Mouse (Mus musculus): ENCODE measurements around the gene Sf3b3. TPM values are rescaled to one million over a fixed set of nuclear protein-coding genes. Genes with fewer than 3 reads are reported as not detected.

The Sf3b3 gene
- total and polyA plus RNA-seq, 3 experiments: 13.6 to 201 (median 176) TPM

GRCm38 (mm10) chr8:110818593-110818992, 28.0 kb downstream of the Sf3b3 start:
- no peak for ATAC-seq (ENCODE audit: extremely low read depth, insufficient number of reproducible peaks, low FRiP score, poor library complexity, severe bottlenecking)
- peaks cover 16% of the 10 kb centered on the region for H3K4me1 ChIP-seq (ENCODE audit: insufficient read depth, low read depth, low read length)
- H3K9me3 ChIP-seq (replicated peaks): no peaks in the 10 kb centered on the region
- H3K27me3 ChIP-seq (ENCODE audit: insufficient read depth, low read length): no peaks in the 10 kb centered on the region
- TF ChIP-seq CTCF (IDR thresholded peaks at IDR 0.05; ENCODE audit: low read depth, low read length) (no peak), GATA1 (IDR thresholded peaks at IDR 0.05; ENCODE audit: borderline replicate concordance, low read length) (no peak), GATA2 (IDR thresholded peaks at IDR 0.05; ENCODE audit: borderline replicate concordance, low read depth, low read length) (no peak), POLR2AphosphoS5 (IDR thresholded peaks at IDR 0.05; ENCODE audit: insufficient replicate concordance, low read depth, low read length) (no peak), TAL1 (conservative IDR thresholded peaks at IDR 0.05; ENCODE audit: low read depth, low read length) (no peak)
- peaks cover 100% of the 10 kb centered on the region for H3K36me3 ChIP-seq (replicated peaks)
- DNase-seq (ENCODE audit: low spot score): no peak
- no peak overlapping the region for H3K4me3 ChIP-seq (ENCODE audit: low read depth, low read length)

GRCm38 (mm10) chr8:110816990-110817389, 29.6 kb downstream of the Sf3b3 start:
- TF ChIP-seq CTCF (IDR thresholded peaks at IDR 0.05; ENCODE audit: low read depth, low read length) (no peak), GATA1 (IDR thresholded peaks at IDR 0.05; ENCODE audit: borderline replicate concordance, low read length) (no peak), POLR2AphosphoS5 (IDR thresholded peaks at IDR 0.05; ENCODE audit: insufficient replicate concordance, low read depth, low read length) (no peak), GATA2 (IDR thresholded peaks at IDR 0.05; ENCODE audit: borderline replicate concordance, low read depth, low read length) (no peak), TAL1 (conservative IDR thresholded peaks at IDR 0.05; ENCODE audit: low read depth, low read length) (no peak)
- H3K4me1 ChIP-seq (ENCODE audit: insufficient read depth, low read depth, low read length): peaks cover 20% of the 10 kb centered on the region
- H3K27me3 ChIP-seq (ENCODE audit: insufficient read depth, low read length): no peaks in the 10 kb centered on the region
- ATAC-seq (ENCODE audit: extremely low read depth, insufficient number of reproducible peaks, low FRiP score, poor library complexity, severe bottlenecking) (no peak), DNase-seq (ENCODE audit: low spot score) (no peak)
- H3K36me3 ChIP-seq (replicated peaks): peaks cover 100% of the 10 kb centered on the region
- H3K4me3 ChIP-seq (ENCODE audit: low read depth, low read length): no peak overlapping the region
- no peaks in the 10 kb centered on the region for H3K9me3 ChIP-seq (replicated peaks)

GRCm38 (mm10) chr8:110815308-110815707, 31.3 kb downstream of the Sf3b3 start:
- no peak overlapping the region for H3K4me3 ChIP-seq (ENCODE audit: low read depth, low read length)
- peaks cover 20% of the 10 kb centered on the region for H3K4me1 ChIP-seq (ENCODE audit: insufficient read depth, low read depth, low read length)
- H3K27me3 ChIP-seq (ENCODE audit: insufficient read depth, low read length): no peaks in the 10 kb centered on the region
- ATAC-seq (ENCODE audit: extremely low read depth, insufficient number of reproducible peaks, low FRiP score, poor library complexity, severe bottlenecking) (no peak), DNase-seq (ENCODE audit: low spot score) (no peak)
- H3K36me3 ChIP-seq (replicated peaks): peaks cover 100% of the 10 kb centered on the region
- no peak for TF ChIP-seq POLR2AphosphoS5 (IDR thresholded peaks at IDR 0.05; ENCODE audit: insufficient replicate concordance, low read depth, low read length)
- no peak for TF ChIP-seq GATA2 (IDR thresholded peaks at IDR 0.05; ENCODE audit: borderline replicate concordance, low read depth, low read length)
- no peak for TF ChIP-seq GATA1 (IDR thresholded peaks at IDR 0.05; ENCODE audit: borderline replicate concordance, low read length)
- no peak for TF ChIP-seq TAL1 (conservative IDR thresholded peaks at IDR 0.05; ENCODE audit: low read depth, low read length)
- no peak for TF ChIP-seq CTCF (IDR thresholded peaks at IDR 0.05; ENCODE audit: low read depth, low read length)
- no peaks in the 10 kb centered on the region for H3K9me3 ChIP-seq (replicated peaks)

GRCm38 (mm10) chr8:110813081-110813812, 33.3 kb downstream of the Sf3b3 start:
- Histone ChIP-seq H3K9me3 (replicated peaks) (no peaks in the 10 kb centered on the region), H3K4me1 (ENCODE audit: insufficient read depth, low read depth, low read length) (peaks cover 17% of the 10 kb centered on the region), H3K27me3 (ENCODE audit: insufficient read depth, low read length) (no peaks in the 10 kb centered on the region), H3K36me3 (replicated peaks) (peaks cover 100% of the 10 kb centered on the region), H3K4me3 (ENCODE audit: low read depth, low read length) (no peak overlapping the region)
- DNase-seq (ENCODE audit: low spot score) (no peak), ATAC-seq (ENCODE audit: extremely low read depth, insufficient number of reproducible peaks, low FRiP score, poor library complexity, severe bottlenecking) (no peak)
- TF ChIP-seq GATA1 (IDR thresholded peaks at IDR 0.05; ENCODE audit: borderline replicate concordance, low read length) (no peak), TAL1 (conservative IDR thresholded peaks at IDR 0.05; ENCODE audit: low read depth, low read length) (no peak), CTCF (IDR thresholded peaks at IDR 0.05; ENCODE audit: low read depth, low read length) (no peak), GATA2 (IDR thresholded peaks at IDR 0.05; ENCODE audit: borderline replicate concordance, low read depth, low read length) (no peak), POLR2AphosphoS5 (IDR thresholded peaks at IDR 0.05; ENCODE audit: insufficient replicate concordance, low read depth, low read length) (no peak)

GRCm38 (mm10) chr8:110812349-110813080, 34.1 kb downstream of the Sf3b3 start:
- no peaks in the 10 kb centered on the region for H3K27me3 ChIP-seq (ENCODE audit: insufficient read depth, low read length)
- TF ChIP-seq TAL1 (conservative IDR thresholded peaks at IDR 0.05; ENCODE audit: low read depth, low read length) (no peak), CTCF (IDR thresholded peaks at IDR 0.05; ENCODE audit: low read depth, low read length) (no peak), GATA1 (IDR thresholded peaks at IDR 0.05; ENCODE audit: borderline replicate concordance, low read length) (no peak), GATA2 (IDR thresholded peaks at IDR 0.05; ENCODE audit: borderline replicate concordance, low read depth, low read length) (no peak), POLR2AphosphoS5 (IDR thresholded peaks at IDR 0.05; ENCODE audit: insufficient replicate concordance, low read depth, low read length) (no peak)
- DNase-seq (ENCODE audit: low spot score) (no peak), ATAC-seq (ENCODE audit: extremely low read depth, insufficient number of reproducible peaks, low FRiP score, poor library complexity, severe bottlenecking) (no peak)
- peaks cover 92% of the 10 kb centered on the region for H3K36me3 ChIP-seq (replicated peaks)
- no peak overlapping the region for H3K4me3 ChIP-seq (ENCODE audit: low read depth, low read length)
- H3K4me1 ChIP-seq (ENCODE audit: insufficient read depth, low read depth, low read length): peaks cover 17% of the 10 kb centered on the region
- no peaks in the 10 kb centered on the region for H3K9me3 ChIP-seq (replicated peaks)

- Histone ChIP-seq H3K27me3 (ENCODE audit: insufficient read depth, low read length) (peaks cover 4% of the 10 kb centered on the region; the same call in 1 of the 2 replicates), H3K4me1 (ENCODE audit: insufficient read depth, low read depth, low read length) (peaks cover 17% of the 10 kb centered on the region), H3K4me3 (ENCODE audit: low read depth, low read length) (no peak overlapping the region), H3K9me3 (replicated peaks) (no peaks in the 10 kb centered on the region), H3K36me3 (replicated peaks) (peaks cover 85% of the 10 kb centered on the region)
- no peak for TF ChIP-seq POLR2AphosphoS5 (IDR thresholded peaks at IDR 0.05; ENCODE audit: insufficient replicate concordance, low read depth, low read length)
- ATAC-seq (ENCODE audit: extremely low read depth, insufficient number of reproducible peaks, low FRiP score, poor library complexity, severe bottlenecking) (no peak), DNase-seq (ENCODE audit: low spot score) (no peak)
Measured at GRCm38 (mm10) chr8:110811793-110812192, 34.8 kb downstream of the Sf3b3 start.

Data from G1E (cell line).